Mouse (Mus musculus) T-helper 17 cell (primary cell): ENCODE results near the gene Gm49340.
"Not testable (repeated sequence)": the region's sequence is repeated elsewhere in the genome, so short reads cannot be mapped to it uniquely, and the experiment has no call there.

Source experiments
- in situ Hi-C, 2 experiments: fragments of 300-600 bp; cut with MboI, MseI; formaldehyde crosslinking; loops; 1 replicate in 1 of 2; 2 replicates in 1 of 2; pipeline ENCODE4 v1.15.1; 2025; ENCODE audit warnings: high pct_unique_total_duplicates in 2 of 2

Gene Gm49340

DNA sequence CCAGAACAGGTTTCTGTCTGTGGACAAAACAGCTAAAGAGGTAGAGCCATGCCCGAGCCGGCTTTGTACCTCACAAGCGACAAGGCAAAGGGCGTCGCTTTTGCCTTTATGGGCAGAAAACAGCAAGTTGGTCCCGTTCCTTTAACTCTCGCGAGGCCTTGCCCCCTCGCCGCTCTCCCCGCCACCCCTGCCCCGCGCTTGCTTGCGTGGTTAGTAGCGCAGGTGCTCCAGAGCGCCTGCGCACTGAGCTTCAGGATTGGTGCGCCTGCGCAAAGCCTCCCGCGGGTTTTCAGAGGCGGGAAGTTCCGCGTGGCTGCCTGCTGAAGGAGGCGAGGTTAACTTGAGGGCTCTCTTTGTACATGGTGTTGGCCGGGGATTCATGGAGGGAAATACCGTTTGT is at the start of gene Gm49340, which contains the start of the genes Aspa and Spata22:
Gm49340 (plus strand) TSS at position 300 of the 400 bp plus-strand sequence.
Aspa (minus strand) TSS at position 155 of the 400 bp plus-strand sequence.
Spata22 (plus strand) TSS at position 300 of the 400 bp plus-strand sequence.
- in situ Hi-C loops = no loop called here

DNA sequence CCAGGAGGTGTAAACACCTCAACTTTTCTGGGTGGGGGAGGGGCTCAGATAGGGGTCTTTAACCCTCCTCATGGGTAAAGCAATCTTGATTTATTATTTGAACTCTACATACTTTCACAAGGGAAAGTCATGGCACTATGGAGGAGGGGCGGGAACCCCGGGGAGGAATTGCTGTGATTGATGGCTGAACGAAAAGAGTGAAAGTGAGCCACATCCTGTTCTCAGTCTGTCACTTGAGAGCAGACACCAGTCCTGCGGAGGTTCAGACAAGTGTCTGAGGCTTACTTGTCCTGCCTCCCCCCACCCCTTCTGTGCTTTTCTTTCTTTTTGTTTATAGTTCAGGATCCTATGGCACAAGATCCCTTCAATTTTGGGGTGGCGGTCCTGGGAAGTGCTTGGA is 48.8 kb upstream of the Gm49340 start:
- in situ Hi-C loops = no loop called here

DNA sequence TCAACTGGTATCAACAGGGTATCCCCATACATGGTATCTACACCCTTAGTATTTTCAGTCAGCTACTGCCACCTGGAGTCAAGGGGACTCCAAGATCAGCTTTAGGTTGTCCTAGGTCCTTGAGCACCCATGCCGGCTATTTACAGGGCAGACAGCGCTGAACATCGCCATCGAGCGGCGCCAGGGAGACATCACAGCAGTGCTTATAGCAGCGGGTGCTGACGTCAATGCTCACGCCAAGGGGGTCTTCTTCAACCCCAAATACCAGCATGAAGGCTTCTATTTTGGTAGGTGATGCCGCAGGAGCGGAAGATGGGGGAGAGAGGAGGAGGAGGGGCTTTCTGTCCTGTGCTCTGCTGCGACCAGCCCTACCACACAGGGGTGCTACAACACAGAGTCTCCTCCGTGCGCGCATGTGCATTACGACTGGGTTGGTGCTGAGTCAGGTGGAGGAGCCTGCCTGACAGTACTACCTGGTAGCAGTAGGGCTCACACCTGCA is 48.0 kb upstream of the Gm49340 start:
- in situ Hi-C loops = no loop called here

DNA sequence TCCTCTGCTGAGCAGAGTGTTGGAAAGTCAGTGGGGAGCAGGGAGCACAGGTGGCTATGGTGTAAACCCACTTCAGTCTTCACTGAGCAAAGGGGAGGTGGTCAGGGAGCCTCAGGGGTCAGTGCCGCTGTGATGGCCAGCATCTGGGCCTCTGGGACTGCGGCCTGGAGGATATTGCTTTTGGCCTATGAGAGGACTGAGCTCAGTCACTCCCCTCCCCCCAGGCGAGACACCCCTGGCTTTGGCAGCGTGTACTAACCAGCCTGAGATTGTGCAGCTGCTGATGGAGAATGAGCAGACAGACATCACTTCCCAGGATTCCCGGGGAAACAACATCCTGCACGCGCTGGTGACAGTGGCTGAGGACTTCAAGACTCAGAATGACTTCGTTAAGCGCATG is 46.2 kb upstream of the Gm49340 start:
- in situ Hi-C loops = no loop called here

DNA sequence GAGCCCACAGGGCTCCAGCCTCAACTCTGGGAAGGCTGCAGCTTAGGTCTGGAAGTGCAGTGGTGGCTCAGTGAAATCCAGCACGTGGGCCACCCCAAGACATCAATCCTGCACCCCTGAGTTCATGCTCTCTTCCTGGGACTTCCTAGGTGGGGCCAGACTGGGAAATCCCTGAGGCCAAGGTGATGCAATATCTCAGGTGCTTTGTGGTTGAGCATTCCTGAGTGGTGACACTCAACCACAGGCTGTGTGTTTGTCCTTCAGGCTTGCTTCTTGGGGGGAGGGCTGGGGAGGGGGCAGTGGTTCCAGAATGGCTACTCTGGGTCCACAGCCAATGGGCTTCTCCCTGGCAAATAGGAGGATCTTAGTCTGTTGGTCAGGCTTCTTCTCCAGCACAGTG is 45.6 kb upstream of the Gm49340 start:
- in situ Hi-C loops = no loop called here

DNA sequence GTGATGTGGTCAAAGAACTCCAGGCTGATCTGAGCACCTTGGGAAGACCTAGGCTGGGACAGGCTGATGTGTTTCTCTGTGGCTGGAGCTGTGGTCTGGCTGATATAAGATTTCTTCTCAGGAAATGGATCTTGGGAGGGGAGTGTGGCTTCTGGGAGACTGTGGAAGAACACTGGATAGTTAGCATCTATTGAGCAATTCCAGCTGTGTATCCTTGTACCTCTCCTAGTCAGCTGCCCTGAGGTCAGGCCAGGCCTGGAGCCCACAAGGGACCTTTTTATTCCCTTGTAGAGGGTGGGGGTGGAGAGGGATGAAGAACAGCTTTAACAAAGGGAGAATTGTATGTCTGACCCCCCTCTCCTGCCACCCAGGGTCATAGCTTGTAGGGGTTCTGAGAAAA is 45.2 kb upstream of the Gm49340 start:
- in situ Hi-C loops = no loop called here

DNA sequence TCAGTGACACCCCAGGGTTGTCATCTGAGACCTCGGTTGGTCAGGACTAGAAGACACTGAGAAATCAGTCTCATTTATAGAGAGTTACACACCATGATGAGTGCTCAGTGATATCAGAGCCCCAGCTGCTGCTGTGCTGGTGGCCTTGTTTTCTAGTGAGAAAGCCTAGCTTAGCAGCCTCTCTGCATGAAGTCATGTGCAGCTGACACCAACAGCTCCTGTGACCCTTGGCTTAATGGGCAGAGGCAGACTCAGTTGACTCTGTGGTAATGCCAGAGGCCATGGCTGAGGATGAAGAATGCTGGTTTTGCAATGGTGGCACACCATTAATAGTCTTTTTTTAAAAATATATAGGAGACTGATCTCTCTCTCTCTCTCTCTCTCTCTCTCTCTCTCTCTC is 39.9 kb upstream of the Gm49340 start:
- in situ Hi-C loops = loop anchor here in 1 of 2 experiments (5.0 kb wide), 1 partner anchor 1088 kb away; no protein-coding TSS in a partner anchor

DNA sequence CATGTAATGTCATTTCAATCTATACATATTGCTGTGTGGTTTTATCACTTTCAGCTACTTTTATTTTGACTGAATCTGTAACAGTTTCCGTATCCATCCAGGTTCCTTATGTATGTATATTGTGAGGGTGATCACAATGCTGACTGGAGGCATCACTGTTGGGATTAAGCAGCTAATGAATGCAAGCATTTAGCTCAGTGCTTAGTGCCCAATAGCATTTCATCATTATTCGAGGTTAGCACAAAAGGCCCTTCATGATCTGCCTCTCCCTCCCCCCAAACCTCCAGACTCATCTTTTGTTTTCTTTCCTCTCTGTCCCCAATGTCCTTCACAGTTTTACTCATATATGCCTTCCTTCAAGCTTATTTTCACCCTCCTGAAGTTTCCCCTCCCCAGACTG is 26.4 kb upstream of the Gm49340 start:
- in situ Hi-C loops = no loop called here

DNA sequence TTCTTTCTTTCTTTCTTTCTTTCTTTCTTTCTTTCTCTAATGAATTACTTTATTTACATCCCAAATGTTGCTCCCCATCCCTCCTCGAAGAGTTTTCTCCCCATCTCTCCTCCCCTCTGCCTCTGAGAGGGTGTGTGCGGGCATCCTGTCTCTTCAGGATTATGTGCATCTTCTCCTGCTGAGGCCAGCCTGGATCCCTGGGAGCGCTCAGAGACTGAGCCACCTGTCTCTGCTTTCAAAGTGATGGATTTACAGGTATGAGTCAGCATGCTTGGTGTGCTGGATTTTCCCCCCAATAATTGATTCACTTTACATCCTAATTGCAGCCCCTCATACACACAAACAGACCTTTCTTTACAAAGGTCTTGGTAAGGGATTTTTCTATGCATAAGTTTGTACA is 13.6 kb upstream of the Gm49340 start:
- in situ Hi-C loops = no loop called here

DNA sequence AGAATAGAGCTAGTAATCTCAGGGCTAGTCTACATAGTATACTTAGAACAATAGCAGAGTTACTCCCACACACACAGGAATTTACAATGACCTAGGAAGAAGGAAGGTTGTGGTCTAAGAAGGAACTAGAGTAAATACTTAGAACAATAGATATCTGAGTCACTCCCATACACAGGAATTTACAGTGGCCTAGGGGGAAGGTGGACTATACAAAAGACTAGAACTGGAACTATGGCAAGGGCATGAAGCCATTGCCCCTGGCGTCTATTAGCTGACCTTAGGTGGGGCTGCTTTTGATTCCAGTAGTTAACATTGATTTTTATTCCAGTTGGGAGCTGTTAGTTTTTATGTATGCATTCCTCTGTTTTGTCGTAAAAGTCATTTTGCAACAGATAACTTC is 11.0 kb upstream of the Gm49340 start:
- in situ Hi-C loops = not testable (repeated sequence)

DNA sequence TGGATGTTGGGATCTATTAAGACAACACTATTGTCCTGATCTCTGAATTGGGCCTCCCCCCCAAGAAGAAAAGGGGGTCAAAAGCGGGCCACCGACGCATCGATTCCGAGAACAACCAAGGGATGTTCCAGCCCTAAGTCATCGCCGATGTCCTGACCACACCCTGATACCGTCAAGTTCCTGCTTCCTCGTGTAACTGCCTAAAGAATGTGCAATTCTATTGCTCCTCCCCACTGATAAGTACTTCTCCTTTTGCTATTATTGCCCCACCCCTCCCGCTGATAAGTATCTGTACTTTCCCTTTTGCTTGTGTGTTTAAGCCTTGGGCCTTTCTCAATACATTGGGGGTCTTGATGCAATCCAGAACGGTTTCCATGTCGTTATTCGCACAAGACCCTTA is 8.5 kb upstream of the Gm49340 start:
- in situ Hi-C loops = not testable (repeated sequence)

DNA sequence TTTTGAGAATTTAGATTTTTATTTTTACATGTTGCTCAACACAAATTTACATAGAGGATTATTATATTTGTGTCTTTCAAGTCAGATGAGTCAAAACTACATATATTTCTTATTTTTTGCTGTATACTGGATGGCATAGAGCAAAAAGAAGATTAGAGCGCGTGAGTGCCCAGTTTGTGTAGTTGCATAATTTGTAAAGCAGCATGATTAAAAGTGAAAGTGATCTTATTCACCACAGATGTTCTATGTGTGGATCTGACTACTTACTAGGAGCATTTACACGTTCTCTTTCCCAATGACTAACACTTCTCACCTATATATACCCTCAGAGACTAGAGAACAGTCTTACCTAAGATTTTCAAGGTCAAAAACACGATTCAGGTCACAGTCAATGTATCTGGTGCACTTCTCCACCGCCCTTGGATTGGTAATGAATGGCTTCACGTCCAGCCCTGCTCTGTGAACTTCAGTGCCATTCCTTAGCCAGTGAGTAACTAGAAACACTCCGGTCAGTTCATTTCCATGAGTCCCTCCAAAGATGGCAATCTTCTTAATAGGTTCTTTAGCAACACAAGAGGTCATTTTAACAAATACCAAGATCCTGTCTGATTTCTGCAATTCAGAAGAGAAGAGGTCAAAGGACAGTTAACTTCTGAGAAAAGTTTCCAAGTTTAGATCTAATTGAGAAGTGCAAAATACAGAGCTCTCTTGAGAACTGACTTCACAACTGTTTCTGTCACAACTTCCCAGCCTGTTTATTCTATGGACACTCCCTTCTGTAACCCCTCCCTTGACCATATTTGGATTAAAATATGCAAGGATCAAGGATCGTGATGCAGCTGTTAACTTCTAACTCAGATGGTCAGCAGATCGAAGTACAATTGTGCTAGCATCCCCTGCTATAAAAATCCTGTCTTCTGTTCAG is 5.4 kb upstream of the Gm49340 start:
- in situ Hi-C loops = no loop called here

DNA sequence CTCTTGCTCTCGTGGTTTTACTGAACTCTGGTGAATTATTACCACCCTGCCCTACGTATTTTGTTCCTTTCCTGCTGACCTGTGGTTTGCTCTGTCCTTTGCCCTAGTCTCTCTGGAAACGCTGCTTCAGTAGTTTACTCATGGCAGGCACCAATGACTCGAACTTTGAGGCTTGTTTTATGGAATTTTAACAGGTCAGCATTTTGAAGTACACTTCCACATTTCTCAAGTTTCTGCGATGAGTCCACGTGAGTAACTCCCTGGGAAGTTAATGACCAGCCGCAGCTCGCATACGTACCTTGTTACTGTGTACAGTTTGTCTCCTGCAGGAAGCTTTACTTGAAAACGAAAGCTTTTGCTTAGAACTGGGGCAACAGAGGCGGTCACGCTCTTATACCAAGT is 3.1 kb upstream of the Gm49340 start:
- in situ Hi-C loops = no loop called here

DNA sequence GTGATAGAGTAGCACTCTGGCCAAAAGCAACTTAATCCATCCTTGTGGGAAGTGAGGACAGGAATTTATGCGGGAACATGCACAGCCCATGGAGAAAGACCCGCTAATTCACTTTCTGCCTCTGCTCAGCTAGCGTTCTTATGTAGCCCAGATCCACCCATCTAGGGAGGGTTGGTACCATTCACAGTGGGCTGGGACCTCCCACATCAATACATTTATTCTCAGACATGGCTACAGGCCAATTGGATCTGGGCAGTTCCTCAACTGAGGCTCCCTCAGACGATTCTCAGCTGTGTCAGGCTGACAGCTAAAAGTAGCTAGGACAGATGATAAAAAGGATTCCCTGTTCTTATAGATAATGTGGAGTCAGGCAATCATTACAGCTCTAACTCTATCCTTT is 2.2 kb upstream of the Gm49340 start:
- in situ Hi-C loops = no loop called here

DNA sequence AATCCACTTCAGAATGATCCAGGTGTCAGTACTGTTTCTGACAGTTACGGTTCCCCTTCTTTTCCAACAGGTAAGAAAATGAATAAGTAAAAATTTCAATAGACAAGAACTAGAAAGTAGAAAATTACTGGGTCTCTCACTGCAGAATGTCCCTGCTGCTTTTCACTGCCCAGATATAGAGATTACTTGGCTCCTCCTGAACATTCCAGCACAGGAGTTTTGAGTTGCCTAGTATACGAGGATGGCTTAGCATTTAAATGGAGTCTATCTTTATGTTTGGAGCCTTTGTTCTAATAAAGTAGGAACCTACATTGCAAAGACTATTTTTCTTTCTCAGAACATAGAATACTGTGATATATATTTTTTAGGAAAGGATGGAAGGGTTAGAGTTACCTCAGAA is 3.8 kb downstream of the Gm49340 start:
- in situ Hi-C loops = no loop called here

DNA sequence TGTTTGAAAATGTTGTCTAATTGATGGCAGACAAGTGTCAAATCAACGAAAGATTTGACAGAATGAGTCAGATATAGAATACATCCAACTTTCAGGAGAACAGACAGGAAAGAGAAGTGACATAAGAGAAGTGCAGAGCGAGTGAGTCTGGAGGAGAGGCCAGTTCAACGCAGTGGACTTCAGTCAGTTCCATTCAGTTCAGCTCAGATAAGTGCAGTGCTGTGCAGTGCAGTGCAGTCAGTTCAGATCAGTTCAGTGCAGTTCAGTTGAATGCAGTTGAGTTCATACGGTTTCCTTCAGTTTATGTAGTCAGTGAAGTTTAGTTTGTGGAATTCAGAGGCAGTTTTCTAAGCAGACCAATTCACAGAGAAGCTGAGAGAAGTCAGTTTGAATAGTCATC is 7.4 kb downstream of the Gm49340 start:
- in situ Hi-C loops = no loop called here

DNA sequence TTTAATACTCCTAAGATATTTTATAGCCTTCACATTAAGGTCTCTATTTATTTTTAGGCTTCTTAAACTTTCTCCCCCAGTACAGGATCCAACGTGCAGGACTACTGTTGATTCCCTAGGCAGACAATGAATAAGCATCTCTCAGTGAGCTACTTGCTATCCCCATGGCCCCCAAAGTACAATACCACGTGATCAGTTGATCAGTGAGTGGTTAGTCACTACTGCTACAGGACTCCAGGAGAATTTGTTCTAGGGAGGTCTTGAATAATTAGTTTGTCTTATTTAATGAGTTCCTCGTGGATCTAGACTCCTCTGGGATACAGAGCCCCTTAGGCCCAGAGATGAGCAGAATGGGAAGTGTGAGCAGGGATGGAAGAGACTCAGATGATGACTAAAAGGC is 20.9 kb downstream of the Gm49340 start, which contains the start of gene Olfr20:
Olfr20 (plus strand) TSS at position 301 of the 400 bp plus-strand sequence.
- in situ Hi-C loops = no loop called here

DNA sequence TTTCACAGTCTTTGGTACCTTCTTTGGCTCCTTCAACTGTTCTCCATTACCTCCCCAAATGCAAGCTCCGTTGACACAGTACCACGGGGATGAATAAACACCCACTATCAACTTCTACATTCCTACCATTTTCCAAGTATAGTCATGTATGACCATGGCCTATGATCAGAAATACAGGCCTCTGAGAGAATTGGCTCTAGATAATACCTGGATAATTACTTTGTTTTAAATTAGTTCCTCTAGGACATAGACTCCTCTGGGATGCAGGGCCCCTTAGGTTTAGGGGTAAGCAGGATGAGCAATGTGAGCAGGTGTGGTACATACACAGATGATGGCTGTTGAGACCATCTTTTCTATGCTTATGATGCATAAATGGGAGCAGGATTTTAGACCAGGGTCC is 41.4 kb downstream of the Gm49340 start, which contains the start of gene Olfr376:
Olfr376 (plus strand) TSS at position 301 of the 400 bp plus-strand sequence.
- in situ Hi-C loops = no loop called here

DNA sequence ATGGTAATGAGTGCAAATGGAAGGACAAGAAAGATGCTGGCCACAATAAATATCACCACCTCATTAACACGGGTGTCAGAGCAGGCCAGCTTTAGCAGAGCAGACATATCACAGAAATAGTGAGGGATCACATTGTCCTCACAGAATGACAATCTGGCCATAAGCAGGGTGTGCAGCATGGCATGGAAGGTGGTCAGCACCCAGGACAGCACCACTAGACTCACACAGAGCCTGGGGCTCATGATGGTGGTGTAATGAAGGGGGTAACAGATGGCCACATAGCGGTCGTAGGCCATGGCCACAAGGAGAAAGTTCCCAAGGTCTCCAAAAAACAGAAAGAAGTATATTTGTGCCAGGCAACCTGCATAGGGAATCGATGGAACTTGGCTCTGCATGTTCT is 65.8 kb downstream of the Gm49340 start:
- in situ Hi-C loops = no loop called here

DNA sequence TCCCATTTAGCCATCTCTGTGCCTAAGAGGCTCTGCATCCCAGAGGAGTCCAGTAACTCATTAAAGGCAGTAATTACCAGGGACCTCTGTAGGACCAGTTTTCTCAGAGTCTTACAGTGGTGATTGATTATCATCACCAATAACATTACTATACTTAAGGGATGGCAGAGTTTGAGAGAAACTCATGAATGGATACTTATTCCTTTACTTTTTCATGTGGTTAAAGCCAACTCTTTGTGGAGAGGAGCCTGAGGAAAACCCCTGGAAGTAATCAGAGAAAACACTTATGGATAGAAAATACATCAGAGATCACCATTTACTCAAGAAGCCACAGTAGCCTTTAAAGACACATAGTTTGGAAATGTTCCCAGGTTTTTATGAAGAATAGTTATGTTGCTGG is 70.0 kb downstream of the Gm49340 start, which contains the start of gene Olfr1:
Olfr1 (minus strand) TSS at position 101 of the 400 bp plus-strand sequence.
- in situ Hi-C loops = no loop called here
